17 mouse cellular contexts compared by ENCODE assay signal in the genomic region with DNA sequence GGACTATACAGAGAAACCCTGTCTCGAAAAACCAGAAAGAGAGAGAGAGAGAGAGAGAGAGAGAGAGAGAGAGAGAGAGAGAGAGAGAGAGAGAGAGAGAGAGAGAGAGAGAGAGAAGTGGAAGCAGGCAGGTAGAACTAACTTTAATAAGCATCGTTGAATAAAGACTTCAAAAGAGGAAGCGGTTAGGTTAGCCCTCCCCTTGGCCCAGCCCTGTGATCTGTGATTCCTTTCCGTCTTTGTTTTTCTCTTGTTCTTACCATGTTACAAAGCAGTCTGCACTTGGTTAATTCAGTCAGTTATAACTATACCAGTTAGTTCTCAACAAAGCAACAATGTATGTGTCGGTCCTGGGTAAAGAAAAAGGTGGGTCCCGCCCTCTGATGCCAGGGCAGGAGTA.
DNase-seq lines count a peak whose midpoint lies in the region; ATAC-seq and TF ChIP-seq lines count a peak whose summit lies in the region.
"Had no signal": no experiment of that assay in that cellular context is flagged by ENCODE, and none has a peak within 500 bp of the region (broad histone marks: within the 10 kb centered on the region; RNA-seq: fewer than 3 reads in every experiment).

No protein-coding gene starts in this region.

- no peak overlapping the region for H3K4me3 ChIP-seq in bone marrow, adult 2 months (replicated peaks; ENCODE audit: control insufficient read depth, low read depth, low read length)
- H3K4me3 ChIP-seq in stomach, postnatal 0 days (ENCODE audit: low read depth, low read length), result no peak overlapping the region
- H3K4me3 ChIP-seq: embryonic facial prominence, embryonic 15.5 days; heart, embryonic 13.5 days; hindbrain, embryonic 10.5 days; liver, embryonic 15.5 days; midbrain, embryonic 12.5 days; neural tube, embryonic 15.5 days had no signal

- peaks cover 2% of the 10 kb centered on the region; the same call in 1 of the 2 replicates for H3K4me1 ChIP-seq in bone marrow, adult 2 months (ENCODE audit: control insufficient read depth, insufficient read depth, low read length)
- no peaks in the 10 kb centered on the region; the same call in 1 of the 2 replicates for H3K4me1 ChIP-seq in stomach, postnatal 0 days (replicated peaks; ENCODE audit: control insufficient read depth, insufficient read depth)
- H3K4me1 ChIP-seq: hindbrain, embryonic 10.5 days; liver, embryonic 15.5 days; midbrain, embryonic 12.5 days had no signal

- H3K27ac ChIP-seq in bone marrow, adult 2 months (ENCODE audit: control insufficient read depth, insufficient read depth, low read depth, low read length, poor library complexity), result peak overlapping the region; percentile 81
- H3K27ac ChIP-seq in stomach, postnatal 0 days (replicated peaks), result no peak overlapping the region
- H3K27ac ChIP-seq: embryonic facial prominence, embryonic 15.5 days; heart, embryonic 13.5 days; hindbrain, embryonic 10.5 days; liver, embryonic 15.5 days; midbrain, embryonic 12.5 days; neural tube, embryonic 15.5 days had no signal

- H3K4me2 ChIP-seq in stomach, postnatal 0 days (replicated peaks; ENCODE audit: low read depth), result no peak overlapping the region
- H3K4me2 ChIP-seq: embryonic facial prominence, embryonic 15.5 days; heart, embryonic 13.5 days; liver, embryonic 15.5 days; midbrain, embryonic 12.5 days; neural tube, embryonic 15.5 days had no signal

- no peak for TF ChIP-seq CTCF in bone marrow, adult 2 months (IDR thresholded peaks at IDR 0.05; ENCODE audit: control insufficient read depth, insufficient read depth, low read length)
- no peak for TF ChIP-seq CTCF in stomach, postnatal 0 days (IDR thresholded peaks at IDR 0.05; ENCODE audit: low read depth)

- DNase-seq in 416B (ENCODE audit: low read depth), result peak; percentile 45
- DNase-seq in CD4-positive helper T cell, adult 2 months (ENCODE audit: low read depth, low spot score), result peak; percentile 76
- DNase-seq in cerebellum, adult 11 months, result no peak
- no peak for DNase-seq in stomach, postnatal 0 days (ENCODE audit: low spot score)
- DNase-seq in heart, postnatal 25 days (ENCODE audit: low spot score), result no peak
- DNase-seq: cerebellum, adult 9-11 months; lung, postnatal 10 days; retina, postnatal 1 day had no signal

- intact Hi-C loops in heart, postnatal 25 days (cut with DNase I), result no loop called here

- no peak for TF ChIP-seq EP300 in stomach, postnatal 0 days (optimal IDR thresholded peaks at IDR 0.05)

- TF ChIP-seq POLR2A in bone marrow, adult 2 months (IDR thresholded peaks at IDR 0.05; ENCODE audit: borderline replicate concordance, control insufficient read depth, low read depth, low read length), result no peak

- H3K27me3 ChIP-seq in stomach, postnatal 0 days (ENCODE audit: control insufficient read depth, insufficient read depth, low read length), result no peaks in the 10 kb centered on the region
- H3K27me3 ChIP-seq: embryonic facial prominence, embryonic 15.5 days; heart, embryonic 13.5 days; liver, embryonic 15.5 days; midbrain, embryonic 12.5 days; neural tube, embryonic 15.5 days; Patski had no signal

- H3K36me3 ChIP-seq in stomach, postnatal 0 days (ENCODE audit: control insufficient read depth, insufficient read depth, low read length), result no peaks in the 10 kb centered on the region
- H3K36me3 ChIP-seq: embryonic facial prominence, embryonic 15.5 days; heart, embryonic 13.5 days; hindbrain, embryonic 10.5 days; liver, embryonic 15.5 days; midbrain, embryonic 12.5 days; neural tube, embryonic 15.5 days had no signal

- no peak overlapping the region for H3K9ac ChIP-seq in stomach, postnatal 0 days (ENCODE audit: low read length)
- H3K9ac ChIP-seq: embryonic facial prominence, embryonic 15.5 days; heart, embryonic 13.5 days; liver, embryonic 15.5 days; midbrain, embryonic 12.5 days; neural tube, embryonic 15.5 days had no signal

- ATAC-seq in monocyte, adult 5-6 weeks (replicated peaks; ENCODE audit: insufficient number of reproducible peaks, low FRiP score, low TSS enrichment, poor library complexity, severe bottlenecking), result 0 out of 2 replicates have a peak, but pooled peaks have one; percentile 66
- ATAC-seq in stomach, postnatal 0 days (ENCODE audit: low FRiP score, low TSS enrichment), result no peak
- ATAC-seq: Patski had no signal

- WGBS in bone marrow, adult 2 months, result 14% methylated on average over 5 of the region's 6 CpGs
- WGBS in stomach, postnatal 0 days, result 71% methylated on average over 6 of the region's 6 CpGs

- H3K9me3 ChIP-seq in stomach, postnatal 0 days (ENCODE audit: control insufficient read depth, low read length), result no peaks in the 10 kb centered on the region
- H3K9me3 ChIP-seq: embryonic facial prominence, embryonic 15.5 days; heart, embryonic 13.5 days; hindbrain, embryonic 10.5 days; liver, embryonic 15.5 days; midbrain, embryonic 12.5 days; neural tube, embryonic 15.5 days had no signal

Comparison
In these comparisons a context has a peak if more than half of its experiments do, and no peak if none do; other contexts are left out.
1. DNase-seq: peak in 416B (single experiment) and CD4-positive helper T cell, adult 2 months (single experiment); none in cerebellum, adult 11 months (single experiment), stomach, postnatal 0 days (single experiment) and heart, postnatal 25 days (single experiment).